Mouse (Mus musculus): ENCODE results near the gene H2afb3. TPM values are rescaled to one million over a fixed set of nuclear protein-coding genes. Genes with fewer than 3 reads are reported as not detected.
"Not testable (repeated sequence)": the region's sequence is repeated elsewhere in the genome, so short reads cannot be mapped to it uniquely, and the experiment has no call there.

The H2afb3 gene
- total RNA-seq (2021), result not detected
- long read RNA-seq, experiment 1, result 0 reads
- long read RNA-seq, experiment 2, result 0 reads

- intact Hi-C loops (cut with DNase I); DNase-seq: not testable (repeated sequence)
These were observed at the start of gene H2afb3 for GRCm38 (mm10) chrX:120312995-120313394. H2afb3 (minus strand) TSS chrX:120313095.

GRCm38 (mm10) chrX:120301469-120302175 lies 11.3 kb downstream of the H2afb3 start:
- intact Hi-C loops (cut with DNase I), result no loop called here
- DNase-seq, result no peak

- peak; percentile 8 to 9 for DNase-seq
- intact Hi-C loops (cut with DNase I), result no loop called here
These were observed 19.8 kb downstream of the H2afb3 start for GRCm38 (mm10) chrX:120292832-120293750.

GRCm38 (mm10) chrX:120291696-120292095 lies 21.2 kb downstream of the H2afb3 start:
- intact Hi-C loops (cut with DNase I), result no loop called here
- no peak for DNase-seq

GRCm38 (mm10) chrX:120290900-120291280 lies 22.0 kb downstream of the H2afb3 start:
- intact Hi-C loops (cut with DNase I), result no loop called here
- no peak for DNase-seq

GRCm38 (mm10) chrX:120290011-120290899 lies 22.6 kb downstream of the H2afb3 start, which contains the start of gene Pcdh11x:
Pcdh11x (plus strand) TSS chrX:120290259.
- intact Hi-C loops (cut with DNase I), result no loop called here

GRCm38 (mm10) chrX:120287502-120287901 lies 25.4 kb downstream of the H2afb3 start:
- intact Hi-C loops (cut with DNase I), result no loop called here

More at GRCm38 (mm10) chrX:120290011-120290899, 22.6 kb downstream of the H2afb3 start, which contains the start of gene Pcdh11x:
- DNase-seq, result peak; percentile 5 to 15

GRCm38 (mm10) chrX:120285522-120285921 lies 27.4 kb downstream of the H2afb3 start:
- intact Hi-C loops (cut with DNase I), result no loop called here
- no peak for DNase-seq

More at GRCm38 (mm10) chrX:120287502-120287901, 25.4 kb downstream of the H2afb3 start:
- DNase-seq, result no peak

Other genes starting within 250 kb of the H2afb3 start
- gene Pcdh11x, start 22.8 kb downstream of the H2afb3 start, total RNA-seq (2021), result under 1 TPM; 0.05 to 0.10 TPM